Mouse (Mus musculus) liver, embryonic 16.5 days (tissue): ENCODE results near the gene Ntm. TPM values are rescaled to one million over a fixed set of nuclear protein-coding genes. Genes with fewer than 3 reads are reported as not detected.

Source experiments
- ATAC-seq: fragments of 200-750 bp; cut with Nextera tagmentation; 2 replicates; pipeline ENCODE4 v1.8.0; 2017; ENCODE audit warnings: low read depth, mild to moderate bottlenecking, moderate number of reproducible peaks, moderate library complexity
- H3K27ac ChIP-seq: fragments of 300-500 bp; sonication (generic); 2 replicates; pipeline ENCODE4 v1.5.1; 2014; ENCODE audit warnings: mild to moderate bottlenecking, low read length
- H3K27me3 ChIP-seq: fragments of 300-500 bp; sonication (generic); 2 replicates; pipeline ENCODE4 v1.6.1; 2014; ENCODE audit warnings: low read depth, low read length, mixed read lengths; ENCODE audit not compliant: control insufficient read depth, insufficient read depth
- H3K36me3 ChIP-seq: fragments of 300-500 bp; sonication (generic); 2 replicates; pipeline ENCODE4 v1.6.1; 2014; ENCODE audit warnings: mild to moderate bottlenecking; ENCODE audit not compliant: control insufficient read depth, insufficient read depth
- H3K4me1 ChIP-seq: fragments of 300-500 bp; sonication (generic); 2 replicates; pipeline ENCODE4 v1.6.1; 2014; ENCODE audit warnings: low read depth, low read length, mixed read lengths; ENCODE audit not compliant: control insufficient read depth
- H3K4me2 ChIP-seq: fragments of 300-500 bp; sonication (generic); 2 replicates; pipeline ENCODE4 v1.6.1; 2014; ENCODE audit warnings: low read depth, low read length, mixed read lengths
- H3K4me3 ChIP-seq: fragments of 300-500 bp; sonication (generic); 2 replicates; pipeline ENCODE4 v1.5.1; 2014; ENCODE audit warnings: low read depth, mild to moderate bottlenecking, low read length
- H3K9ac ChIP-seq: fragments of 300-500 bp; sonication (generic); 2 replicates; pipeline ENCODE4 v1.6.1; 2014; ENCODE audit warnings: low read depth, low read length
- H3K9me3 ChIP-seq: fragments of 300-500 bp; sonication (generic); replicated peaks from 2 replicates; pipeline ENCODE4 v1.6.1; 2016; ENCODE audit warnings: low read length; ENCODE audit not compliant: control insufficient read depth
- WGBS: fragments of 180-500 bp; shearing (Covaris S2); extraction: QIAGEN DNeasy Blood & Tissue Kit; methylation state at CpG from one replicate; pipeline ENCODE4 v1.1.7; 2014; ENCODE audit not compliant: insufficient replicate concordance; 5-methylcytosine and 5-hydroxymethylcytosine counted together
- polyA plus RNA-seq: library from polyadenylated mRNA; unstranded; fragments of >200 nt; fragmentation: Nextera tagmentation; extraction: Ambion mirVana; gene quantifications from 2 replicates; pipeline ENCODE4 v1.2.1, GENCODE M21; 2015

Ntm gene
- polyA plus RNA-seq, 1 experiment from 2014 or later: 0.33 TPM

DNA sequence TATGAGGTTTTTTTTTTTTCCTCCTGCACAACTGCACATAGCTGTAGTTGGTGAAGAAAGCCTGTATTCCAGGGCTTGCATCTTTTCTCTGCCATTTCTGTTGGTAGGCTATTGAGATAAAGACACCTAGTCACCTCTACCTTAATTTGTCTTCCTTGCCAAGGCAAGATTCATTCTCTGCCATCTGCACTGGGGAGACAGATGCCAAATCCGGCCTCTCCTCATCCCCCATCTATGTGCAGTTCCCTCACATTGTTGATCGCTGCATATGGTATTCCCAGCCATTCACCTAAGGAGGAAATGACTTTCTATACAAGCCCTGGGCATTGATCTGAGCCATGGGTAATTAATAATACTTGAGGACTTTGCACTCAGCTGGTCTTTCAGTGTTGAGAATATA, 753.7 kb downstream of the Ntm start:
- 51% methylated on average over 2 of the region's 2 CpGs for WGBS
- no peak overlapping the region for H3K4me3 ChIP-seq
- no peaks in the 10 kb centered on the region for H3K27me3 ChIP-seq
- no peaks in the 10 kb centered on the region for H3K4me1 ChIP-seq
- H3K9ac ChIP-seq: no peak overlapping the region
- ATAC-seq: no peak
- no peaks in the 10 kb centered on the region for H3K9me3 ChIP-seq
- H3K36me3 ChIP-seq: no peaks in the 10 kb centered on the region
- H3K27ac ChIP-seq: no peak overlapping the region
- H3K4me2 ChIP-seq: no peak overlapping the region

DNA sequence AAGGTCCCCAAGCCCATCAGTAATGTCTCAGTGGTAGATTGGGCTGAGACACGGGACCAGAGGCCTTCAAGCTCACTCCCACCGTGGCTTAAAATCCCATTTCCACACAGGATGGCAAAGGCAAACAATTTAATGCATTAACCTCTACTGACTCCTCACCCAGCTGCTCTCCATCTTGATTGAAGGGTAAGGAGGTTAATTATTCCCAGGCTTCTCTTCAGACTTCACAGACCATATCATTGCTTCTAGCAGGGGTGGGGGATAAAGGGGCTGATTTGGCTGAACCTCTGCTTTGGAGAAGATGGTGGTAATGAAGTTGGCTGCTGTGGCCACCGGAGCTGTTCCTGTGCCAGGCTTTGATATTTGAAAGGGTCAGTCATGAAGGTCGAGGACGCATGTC, 754.8 kb downstream of the Ntm start:
- Histone ChIP-seq H3K27ac (no peak overlapping the region), H3K4me2 (no peak overlapping the region)

GRCm38 (mm10) chr9:29205680-29206079, 757.3 kb downstream of the Ntm start:
- no peaks in the 10 kb centered on the region for H3K27me3 ChIP-seq
- H3K9ac ChIP-seq: no peak overlapping the region
- no peak overlapping the region for H3K4me3 ChIP-seq
- H3K4me2 ChIP-seq: no peak overlapping the region
- 50% methylated on average over 4 of the region's 4 CpGs for WGBS
- no peaks in the 10 kb centered on the region for H3K4me1 ChIP-seq
- ATAC-seq: no peak
- H3K27ac ChIP-seq: no peak overlapping the region
- H3K9me3 ChIP-seq: no peaks in the 10 kb centered on the region
- H3K36me3 ChIP-seq: no peaks in the 10 kb centered on the region

More for the DNA sequence above, 754.8 kb downstream of the Ntm start:
- Histone ChIP-seq H3K27me3 (no peaks in the 10 kb centered on the region), H3K4me3 (no peak overlapping the region), H3K4me1 (no peaks in the 10 kb centered on the region), H3K9ac (no peak overlapping the region), H3K36me3 (no peaks in the 10 kb centered on the region), H3K9me3 (no peaks in the 10 kb centered on the region)
- WGBS: 54% methylated on average over 5 of the region's 5 CpGs
- no peak for ATAC-seq

GRCm38 (mm10) chr9:29202196-29202595, 760.7 kb downstream of the Ntm start:
- Histone ChIP-seq H3K4me1 (no peaks in the 10 kb centered on the region), H3K4me3 (no peak overlapping the region), H3K27ac (no peak overlapping the region), H3K4me2 (no peak overlapping the region), H3K36me3 (no peaks in the 10 kb centered on the region), H3K9ac (no peak overlapping the region), H3K9me3 (no peaks in the 10 kb centered on the region), H3K27me3 (no peaks in the 10 kb centered on the region)
- 19% methylated on average over 2 of the region's 2 CpGs for WGBS
- no peak for ATAC-seq

DNA sequence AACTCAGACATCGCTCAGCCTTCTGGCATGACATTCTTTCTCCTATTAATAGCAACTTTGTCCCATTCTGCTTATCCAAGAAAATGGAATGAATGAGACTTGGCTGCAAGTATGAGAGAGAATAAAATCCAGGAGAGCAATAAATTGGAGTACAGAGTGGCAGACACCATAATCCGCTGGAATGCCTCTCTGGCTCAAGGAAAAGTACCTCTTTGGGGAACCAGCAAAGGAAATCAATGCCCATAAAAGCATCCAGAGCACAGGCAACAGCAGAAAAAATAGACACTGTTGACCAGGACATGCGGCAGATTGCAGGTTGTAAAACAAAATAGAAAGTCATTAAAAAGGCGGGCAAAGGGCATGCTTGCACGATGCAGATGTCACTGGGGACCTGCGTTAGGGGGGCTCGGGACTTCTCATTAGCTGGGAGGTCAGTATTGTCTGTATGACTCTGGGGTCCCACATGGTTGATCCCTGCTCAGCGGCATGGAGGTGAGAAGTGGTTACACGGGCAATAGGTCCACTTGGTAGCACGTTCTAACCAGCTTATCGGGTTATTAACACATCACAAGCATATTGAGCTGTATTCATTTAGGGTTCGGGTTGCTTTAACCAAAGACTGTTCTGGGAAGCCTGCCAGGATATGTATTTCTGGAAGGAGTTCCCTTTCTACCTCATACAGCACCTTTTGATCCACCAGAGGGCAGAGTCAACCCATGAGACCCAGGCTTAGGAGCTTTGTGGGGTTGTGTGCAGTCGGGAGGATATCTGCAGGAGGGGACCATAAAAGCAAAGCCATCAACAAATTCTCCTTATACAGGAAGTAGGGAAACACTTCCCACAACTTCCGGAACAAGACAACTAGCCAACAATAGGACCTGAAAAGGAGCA, 761.5 kb downstream of the Ntm start:
- Histone ChIP-seq H3K27me3 (no peaks in the 10 kb centered on the region), H3K27ac (no peak overlapping the region), H3K36me3 (no peaks in the 10 kb centered on the region), H3K4me1 (no peaks in the 10 kb centered on the region), H3K4me2 (no peak overlapping the region), H3K4me3 (no peak overlapping the region), H3K9ac (no peak overlapping the region), H3K9me3 (no peaks in the 10 kb centered on the region)
- WGBS: 47% methylated on average over 14 of the region's 14 CpGs
- no peak for ATAC-seq

GRCm38 (mm10) chr9:29197046-29197445, 765.9 kb downstream of the Ntm start:
- Histone ChIP-seq H3K4me2 (no peak overlapping the region), H3K9ac (no peak overlapping the region), H3K36me3 (no peaks in the 10 kb centered on the region), H3K4me1 (no peaks in the 10 kb centered on the region), H3K4me3 (no peak overlapping the region), H3K27ac (no peak overlapping the region), H3K9me3 (no peaks in the 10 kb centered on the region), H3K27me3 (no peaks in the 10 kb centered on the region)
- 68% methylated on average over 3 of the region's 3 CpGs for WGBS
- no peak for ATAC-seq

- H3K27me3 ChIP-seq: no peaks in the 10 kb centered on the region
- H3K9ac ChIP-seq: no peak overlapping the region
Measured at GRCm38 (mm10) chr9:29194265-29194664, 768.7 kb downstream of the Ntm start.

GRCm38 (mm10) chr9:29183011-29183410, 779.9 kb downstream of the Ntm start:
- WGBS: 56% methylated on average over 5 of the region's 5 CpGs
- no peak overlapping the region for H3K9ac ChIP-seq
- H3K27ac ChIP-seq: no peak overlapping the region
- no peak for ATAC-seq
- H3K9me3 ChIP-seq: no peaks in the 10 kb centered on the region
- H3K4me3 ChIP-seq: no peak overlapping the region
- no peaks in the 10 kb centered on the region for H3K4me1 ChIP-seq
- H3K36me3 ChIP-seq: no peaks in the 10 kb centered on the region
- H3K27me3 ChIP-seq: no peaks in the 10 kb centered on the region
- H3K4me2 ChIP-seq: no peak overlapping the region

More at GRCm38 (mm10) chr9:29194265-29194664, 768.7 kb downstream of the Ntm start:
- WGBS: 44% methylated on average over 2 of the region's 2 CpGs
- H3K4me3 ChIP-seq: no peak overlapping the region
- no peaks in the 10 kb centered on the region for H3K9me3 ChIP-seq
- ATAC-seq: no peak
- no peaks in the 10 kb centered on the region for H3K36me3 ChIP-seq
- H3K4me2 ChIP-seq: no peak overlapping the region
- H3K27ac ChIP-seq: no peak overlapping the region
- H3K4me1 ChIP-seq: no peaks in the 10 kb centered on the region

DNA sequence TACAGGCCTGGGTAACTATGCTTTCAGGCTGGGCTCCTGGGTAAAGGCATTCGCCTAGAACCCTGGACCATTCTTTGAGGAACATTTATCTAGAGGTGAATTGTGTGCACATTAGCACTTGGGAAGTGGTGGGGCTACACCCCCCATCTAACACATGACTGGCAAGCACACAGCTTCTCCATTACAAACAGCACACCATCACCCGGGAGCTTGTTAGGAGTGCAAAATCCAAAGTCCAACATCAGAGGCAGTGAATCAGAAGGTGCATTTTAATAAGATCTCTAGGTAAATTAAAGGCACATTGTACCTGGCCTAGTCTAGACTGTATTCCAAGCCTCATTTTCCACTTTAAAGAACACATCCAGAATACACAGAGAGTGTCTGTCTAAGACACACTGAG, 781.3 kb downstream of the Ntm start:
- no peaks in the 10 kb centered on the region for H3K9me3 ChIP-seq
- ATAC-seq: no peak
- no peaks in the 10 kb centered on the region for H3K27me3 ChIP-seq
- H3K9ac ChIP-seq: no peak overlapping the region
- WGBS: 54% methylated on average over 2 of the region's 2 CpGs
- no peak overlapping the region for H3K27ac ChIP-seq
- no peaks in the 10 kb centered on the region for H3K36me3 ChIP-seq
- no peak overlapping the region for H3K4me3 ChIP-seq
- no peaks in the 10 kb centered on the region for H3K4me1 ChIP-seq
- no peak overlapping the region for H3K4me2 ChIP-seq
